Mouse (Mus musculus) heart, postnatal 0 days (tissue): ENCODE data around the gene Fam136a.

ENCODE experiments used
- CTCF ChIP-seq: IDR thresholded peaks from 2 replicates; pipeline ENCODE4 v1.5.1; 2016; ENCODE audit warnings: antibody characterized with exemption, control low read depth, low read depth
- EP300 ChIP-seq: IDR thresholded peaks from 2 replicates; pipeline ENCODE4 v1.6.1; 2016; ENCODE audit warnings: antibody characterized with exemption, low read depth

DNA sequence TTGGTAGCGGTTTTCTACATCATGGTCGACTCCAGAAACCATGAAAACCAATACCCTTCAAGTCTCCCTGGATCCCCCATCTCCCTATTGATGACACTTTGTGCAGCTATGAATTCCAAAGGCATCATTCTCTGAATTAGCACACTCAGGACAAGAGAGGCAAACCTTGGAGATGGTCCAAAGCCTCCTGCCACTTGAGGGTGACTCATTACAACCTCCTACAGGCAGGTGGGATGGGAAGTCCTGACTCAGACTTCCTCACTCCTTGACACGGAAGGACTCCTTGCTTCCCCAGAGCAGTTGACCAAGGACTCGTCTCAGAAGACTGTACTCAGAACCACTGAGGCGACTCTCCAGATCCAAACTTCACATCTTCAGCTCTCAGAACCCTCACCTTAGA is 39.8 kb upstream of the Fam136a start:
- TF ChIP-seq CTCF (no peak), EP300 (no peak)
